In the genomic region with DNA sequence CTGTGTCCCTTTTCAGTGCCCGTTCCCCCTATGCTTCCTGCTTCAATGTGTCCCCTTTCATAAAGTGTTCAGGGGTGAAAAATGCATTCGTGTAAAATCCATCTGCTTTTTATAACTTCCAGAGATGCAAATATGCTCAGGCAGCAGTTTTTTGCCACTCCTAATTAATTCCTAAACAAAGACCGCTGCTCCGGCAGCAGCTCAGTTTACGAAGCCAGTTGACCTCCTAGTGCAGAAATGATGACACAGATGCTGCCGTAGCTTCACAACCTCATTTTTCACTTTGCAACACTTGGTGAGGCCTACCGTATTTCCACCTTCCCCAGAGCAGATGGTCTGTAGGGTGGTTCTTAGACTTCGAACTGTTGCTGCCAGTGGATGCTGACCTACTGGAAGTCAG, we compare ENCODE assay signal across 26 mouse cellular contexts.
DNase-seq lines count a peak whose midpoint lies in the region; ATAC-seq and TF ChIP-seq lines count a peak whose summit lies in the region.
"Had no signal": no experiment of that assay in that cellular context is flagged by ENCODE, and none has a peak within 500 bp of the region (broad histone marks: within the 10 kb centered on the region; RNA-seq: fewer than 3 reads in every experiment).

No protein-coding gene starts in this region.

- no peak for ATAC-seq in embryonic facial prominence, embryonic 11.5 days (replicated peaks; ENCODE audit: insufficient number of reproducible peaks, low FRiP score, low TSS enrichment, low read depth)
- no peak for ATAC-seq in hindbrain, postnatal 0 days
- ATAC-seq in hindbrain, embryonic 12.5 days (ENCODE audit: low FRiP score): no peak
- ATAC-seq: midbrain, embryonic 16.5 days had no signal

- H3K27me3 ChIP-seq in embryonic facial prominence, embryonic 11.5 days (ENCODE audit: control insufficient read depth, insufficient read depth, low read length): no peaks in the 10 kb centered on the region
- H3K27me3 ChIP-seq in embryonic facial prominence, embryonic 10.5 days (replicated peaks; ENCODE audit: low read depth, poor library complexity, severe bottlenecking): no peaks in the 10 kb centered on the region
- no peaks in the 10 kb centered on the region for H3K27me3 ChIP-seq in hindbrain, postnatal 0 days (ENCODE audit: insufficient read depth, low read length)
- H3K27me3 ChIP-seq in hindbrain, embryonic 12.5 days: no peaks in the 10 kb centered on the region
- H3K27me3 ChIP-seq in limb, embryonic 10.5 days (ENCODE audit: low read depth, poor library complexity, severe bottlenecking): no peaks in the 10 kb centered on the region
- H3K27me3 ChIP-seq: liver, embryonic 15.5 days; neural tube, embryonic 13.5 days had no signal

- H3K36me3 ChIP-seq in embryonic facial prominence, embryonic 11.5 days (replicated peaks; ENCODE audit: control insufficient read depth, insufficient read depth, low read depth, low read length): no peaks in the 10 kb centered on the region
- no peaks in the 10 kb centered on the region for H3K36me3 ChIP-seq in embryonic facial prominence, embryonic 10.5 days (replicated peaks)
- H3K36me3 ChIP-seq in hindbrain, postnatal 0 days (ENCODE audit: insufficient read depth, low read length): no peaks in the 10 kb centered on the region
- H3K36me3 ChIP-seq in hindbrain, embryonic 12.5 days: no peaks in the 10 kb centered on the region
- no peaks in the 10 kb centered on the region for H3K36me3 ChIP-seq in limb, embryonic 10.5 days
- H3K36me3 ChIP-seq: forebrain, embryonic 10.5 days; liver, embryonic 15.5 days; midbrain, embryonic 10.5 days; neural tube, embryonic 13.5 days had no signal

- no peaks in the 10 kb centered on the region for H3K9me3 ChIP-seq in embryonic facial prominence, embryonic 11.5 days (replicated peaks; ENCODE audit: control insufficient read depth, low read length)
- H3K9me3 ChIP-seq in embryonic facial prominence, embryonic 10.5 days: no peaks in the 10 kb centered on the region
- H3K9me3 ChIP-seq in hindbrain, postnatal 0 days (ENCODE audit: low read length): no peaks in the 10 kb centered on the region
- H3K9me3 ChIP-seq in hindbrain, embryonic 12.5 days (replicated peaks): no peaks in the 10 kb centered on the region
- no peaks in the 10 kb centered on the region for H3K9me3 ChIP-seq in limb, embryonic 10.5 days (replicated peaks)
- H3K9me3 ChIP-seq: forebrain, embryonic 10.5 days; liver, embryonic 15.5 days; midbrain, embryonic 10.5 days; neural tube, embryonic 13.5 days had no signal

- H3K4me1 ChIP-seq in embryonic facial prominence, embryonic 11.5 days (ENCODE audit: control insufficient read depth, insufficient read depth, low read length): no peaks in the 10 kb centered on the region
- peaks cover 6% of the 10 kb centered on the region for H3K4me1 ChIP-seq in embryonic facial prominence, embryonic 10.5 days
- no peaks in the 10 kb centered on the region for H3K4me1 ChIP-seq in hindbrain, postnatal 0 days (ENCODE audit: insufficient read depth, low read length)
- H3K4me1 ChIP-seq in hindbrain, embryonic 12.5 days: 0 out of 2 replicates have a peak, but pooled peaks cover 6% of the 10 kb centered on the region
- peaks cover 10% of the 10 kb centered on the region for H3K4me1 ChIP-seq in limb, embryonic 10.5 days
- H3K4me1 ChIP-seq: liver, embryonic 15.5 days; midbrain, embryonic 10.5 days had no signal

- H3K4me3 ChIP-seq in embryonic facial prominence, embryonic 11.5 days (ENCODE audit: low read depth, low read length): no peak overlapping the region
- no peak overlapping the region for H3K4me3 ChIP-seq in embryonic facial prominence, embryonic 10.5 days
- no peak overlapping the region for H3K4me3 ChIP-seq in hindbrain, postnatal 0 days (ENCODE audit: low read length)
- H3K4me3 ChIP-seq in hindbrain, embryonic 12.5 days: no peak overlapping the region
- no peak overlapping the region for H3K4me3 ChIP-seq in limb, embryonic 10.5 days
- H3K4me3 ChIP-seq: forebrain, embryonic 10.5 days; liver, embryonic 15.5 days; midbrain, embryonic 10.5 days; myocyte; neural tube, embryonic 13.5 days had no signal

- H3K9ac ChIP-seq in embryonic facial prominence, embryonic 11.5 days (replicated peaks; ENCODE audit: low read length): no peak overlapping the region
- H3K9ac ChIP-seq in hindbrain, postnatal 0 days (replicated peaks; ENCODE audit: low read length): no peak overlapping the region
- no peak overlapping the region for H3K9ac ChIP-seq in hindbrain, embryonic 12.5 days
- H3K9ac ChIP-seq: liver, embryonic 15.5 days; neural tube, embryonic 13.5 days had no signal

- no peak overlapping the region for H3K27ac ChIP-seq in embryonic facial prominence, embryonic 11.5 days (replicated peaks; ENCODE audit: low read depth, low read length)
- H3K27ac ChIP-seq in embryonic facial prominence, embryonic 10.5 days (replicated peaks): no peak overlapping the region
- H3K27ac ChIP-seq in hindbrain, postnatal 0 days: peak overlapping the region; percentile 15; the same call in 1 of the 2 replicates
- no peak overlapping the region for H3K27ac ChIP-seq in hindbrain, embryonic 12.5 days
- H3K27ac ChIP-seq in limb, embryonic 10.5 days: peak overlapping the region; percentile 25; the same call in 1 of the 2 replicates
- H3K27ac ChIP-seq: forebrain, embryonic 10.5 days; liver, embryonic 15.5 days; macrophage; midbrain, embryonic 10.5 days; neural tube, embryonic 13.5 days had no signal

- no peak for TF ChIP-seq CTCF in hindbrain, postnatal 0 days (IDR thresholded peaks at IDR 0.05; ENCODE audit: low read depth)

- peak; percentile 7 for DNase-seq in embryonic facial prominence, embryonic 11.5 days (ENCODE audit: low spot score)
- DNase-seq in embryonic facial prominence, embryonic 10.5 days (ENCODE audit: low spot score): no peak
- no peak for DNase-seq in hindbrain, postnatal 0 days (ENCODE audit: low spot score)
- DNase-seq in limb, embryonic 10.5 days (ENCODE audit: low spot score): peak; percentile 30
- no peak for DNase-seq in kidney, adult 18-20 months
- no peak for DNase-seq in adrenal gland, postnatal 4 days (ENCODE audit: low spot score in 2 of 2)
- DNase-seq: adrenal gland, postnatal 25 days; cerebellum, adult 11 months; cerebellum, postnatal 10 days; gastrocnemius, postnatal 10 days; heart, postnatal 10 days; kidney, adult 11 months; kidney, postnatal 4 days; layer of hippocampus, adult 9-11 months; liver; thymus, adult 2 months; thymus, postnatal 4 days had no signal

- WGBS in embryonic facial prominence, embryonic 11.5 days: 52% methylated on average over 8 of the region's 8 CpGs
- WGBS in embryonic facial prominence, embryonic 10.5 days: 61% methylated on average over 8 of the region's 8 CpGs
- WGBS in hindbrain, postnatal 0 days: 50% methylated on average over 8 of the region's 8 CpGs
- 55% methylated on average over 8 of the region's 8 CpGs for WGBS in hindbrain, embryonic 12.5 days
- WGBS in limb, embryonic 10.5 days: 53% methylated on average over 8 of the region's 8 CpGs

- no peak overlapping the region for H3K4me2 ChIP-seq in embryonic facial prominence, embryonic 11.5 days (ENCODE audit: low read depth, low read length)
- H3K4me2 ChIP-seq in hindbrain, postnatal 0 days (ENCODE audit: low read depth, low read length): no peak overlapping the region
- no peak overlapping the region for H3K4me2 ChIP-seq in hindbrain, embryonic 12.5 days (replicated peaks)
- H3K4me2 ChIP-seq: heart, embryonic 11.5 days; liver, embryonic 15.5 days; neural tube, embryonic 13.5 days had no signal

Comparison
In these comparisons a context has a peak if more than half of its experiments do, and no peak if none do; other contexts are left out.
1. DNase-seq: peak in embryonic facial prominence, embryonic 11.5 days (single experiment) and limb, embryonic 10.5 days (single experiment); none in embryonic facial prominence, embryonic 10.5 days (single experiment), hindbrain, postnatal 0 days (single experiment), kidney, adult 18-20 months (single experiment) and adrenal gland, postnatal 4 days (0 of 2).
2. H3K27ac ChIP-seq: peak in hindbrain, postnatal 0 days (single experiment) and limb, embryonic 10.5 days (single experiment); none in embryonic facial prominence, embryonic 11.5 days (single experiment), embryonic facial prominence, embryonic 10.5 days (single experiment) and hindbrain, embryonic 12.5 days (single experiment).